Mouse (Mus musculus) lung, embryonic 15.5 days (tissue): ENCODE results near the gene Sik3. TPM values are rescaled to one million over a fixed set of nuclear protein-coding genes. Genes with fewer than 3 reads are reported as not detected.

Experiments
- ATAC-seq: fragments of 200-750 bp; cut with Nextera tagmentation; 2 replicates; pipeline ENCODE4 v1.8.0; 2017; ENCODE audit warnings: moderate number of reproducible peaks, borderline replicate concordance; ENCODE audit not compliant: low FRiP score, low TSS enrichment; ENCODE audit errors: extremely low read depth
- H3K27ac ChIP-seq: fragments of 300-500 bp; sonication (generic); 2 replicates; pipeline ENCODE4 v1.5.1; 2015; ENCODE audit warnings: moderate library complexity, mild to moderate bottlenecking, inconsistent platforms
- H3K27me3 ChIP-seq: fragments of 300-500 bp; sonication (generic); 2 replicates; pipeline ENCODE4 v1.6.1; 2015; ENCODE audit warnings: inconsistent platforms
- H3K36me3 ChIP-seq: fragments of 300-500 bp; sonication (generic); 2 replicates; pipeline ENCODE4 v1.6.1; 2015; ENCODE audit warnings: inconsistent platforms
- H3K4me1 ChIP-seq: fragments of 300-500 bp; sonication (generic); 2 replicates; pipeline ENCODE4 v1.6.1; 2015; ENCODE audit warnings: inconsistent platforms
- H3K4me2 ChIP-seq: fragments of 300-500 bp; sonication (generic); 2 replicates; pipeline ENCODE4 v1.6.1; 2015; ENCODE audit warnings: inconsistent platforms, mild to moderate bottlenecking, moderate library complexity
- H3K4me3 ChIP-seq: fragments of 300-500 bp; sonication (generic); 2 replicates; pipeline ENCODE4 v1.5.1; 2015; ENCODE audit warnings: mild to moderate bottlenecking, inconsistent platforms
- H3K9ac ChIP-seq: fragments of 300-500 bp; sonication (generic); 2 replicates; pipeline ENCODE4 v1.6.1; 2015; ENCODE audit warnings: inconsistent platforms
- H3K9me3 ChIP-seq: fragments of 300-500 bp; sonication (generic); 2 replicates; pipeline ENCODE4 v1.6.1; 2016; ENCODE audit warnings: inconsistent platforms
- WGBS: fragments of 180-500 bp; shearing (Covaris S2); methylation state at CpG from one replicate; pipeline ENCODE4 v1.1.7; 2015; 5-methylcytosine and 5-hydroxymethylcytosine counted together
- polyA plus RNA-seq: library from polyadenylated mRNA; unstranded; fragments of >200 nt; fragmentation: Nextera tagmentation; extraction: Ambion mirVana; gene quantifications from 2 replicates; pipeline ENCODE4 v1.2.1, GENCODE M21; 2015

The Sik3 gene
- polyA plus RNA-seq, 1 experiment from 2014 or later = 12.8 TPM

- ATAC-seq = no peak
- Histone ChIP-seq H3K4me2 (no peak overlapping the region), H3K27me3 (no peaks in the 10 kb centered on the region), H3K4me1 (no peaks in the 10 kb centered on the region), H3K4me3 (no peak overlapping the region), H3K9ac (no peak overlapping the region), H3K36me3 (peaks cover 45% of the 10 kb centered on the region), H3K27ac (no peak overlapping the region), H3K9me3 (no peaks in the 10 kb centered on the region)
- 74% methylated on average over 7 of the region's 7 CpGs for WGBS
Observed at GRCm38 (mm10) chr9:46198936-46199335, 186.3 kb downstream of the Sik3 start.

GRCm38 (mm10) chr9:46199609-46200008, 187.0 kb downstream of the Sik3 start:
- Histone ChIP-seq H3K4me1 (no peaks in the 10 kb centered on the region), H3K4me3 (no peak overlapping the region), H3K9me3 (no peaks in the 10 kb centered on the region), H3K27ac (no peak overlapping the region), H3K27me3 (no peaks in the 10 kb centered on the region), H3K4me2 (no peak overlapping the region), H3K9ac (no peak overlapping the region), H3K36me3 (peaks cover 43% of the 10 kb centered on the region)
- ATAC-seq = no peak
- WGBS = 83% methylated on average over 2 of the region's 2 CpGs

GRCm38 (mm10) chr9:46206834-46207500, 194.3 kb downstream of the Sik3 start:
- no peak for ATAC-seq
- no peaks in the 10 kb centered on the region for H3K27me3 ChIP-seq
- H3K9me3 ChIP-seq = no peaks in the 10 kb centered on the region
- peaks cover 4% of the 10 kb centered on the region; the same call in 1 of the 2 replicates for H3K4me1 ChIP-seq
- no peak overlapping the region for H3K9ac ChIP-seq
- H3K4me2 ChIP-seq = no peak overlapping the region
- H3K4me3 ChIP-seq = no peak overlapping the region
- WGBS = 48% methylated on average over 10 of the region's 10 CpGs
- H3K36me3 ChIP-seq = peaks cover 31% of the 10 kb centered on the region
- no peak overlapping the region for H3K27ac ChIP-seq

- Histone ChIP-seq H3K4me1 (peaks cover 4% of the 10 kb centered on the region; the same call in 1 of the 2 replicates), H3K27me3 (no peaks in the 10 kb centered on the region), H3K9me3 (no peaks in the 10 kb centered on the region), H3K36me3 (peaks cover 32% of the 10 kb centered on the region), H3K27ac (no peak overlapping the region), H3K4me2 (no peak overlapping the region), H3K9ac (no peak overlapping the region), H3K4me3 (no peak overlapping the region)
- 40% methylated on average over 6 of the region's 6 CpGs for WGBS
- no peak for ATAC-seq
Observed at GRCm38 (mm10) chr9:46207501-46207869, 194.9 kb downstream of the Sik3 start.

GRCm38 (mm10) chr9:46208401-46208974, 195.9 kb downstream of the Sik3 start:
- Histone ChIP-seq H3K9me3 (no peaks in the 10 kb centered on the region), H3K4me2 (no peak overlapping the region), H3K27me3 (no peaks in the 10 kb centered on the region), H3K36me3 (peaks cover 31% of the 10 kb centered on the region), H3K27ac (no peak overlapping the region), H3K9ac (no peak overlapping the region), H3K4me1 (peaks cover 4% of the 10 kb centered on the region; the same call in 1 of the 2 replicates), H3K4me3 (no peak overlapping the region)
- WGBS = 86% methylated on average over 13 of the region's 13 CpGs
- ATAC-seq = no peak

GRCm38 (mm10) chr9:46210473-46210872, 197.9 kb downstream of the Sik3 start:
- no peak overlapping the region for H3K27ac ChIP-seq
- no peaks in the 10 kb centered on the region for H3K27me3 ChIP-seq
- H3K4me3 ChIP-seq = no peak overlapping the region
- no peak overlapping the region for H3K4me2 ChIP-seq
- H3K4me1 ChIP-seq = peaks cover 6% of the 10 kb centered on the region; the same call in 1 of the 2 replicates
- ATAC-seq = no peak
- no peaks in the 10 kb centered on the region for H3K9me3 ChIP-seq
- WGBS = 88% methylated on average over 12 of the region's 12 CpGs
- H3K9ac ChIP-seq = no peak overlapping the region
- H3K36me3 ChIP-seq = peaks cover 30% of the 10 kb centered on the region

GRCm38 (mm10) chr9:46214276-46214675, 201.7 kb downstream of the Sik3 start:
- Histone ChIP-seq H3K27me3 (no peaks in the 10 kb centered on the region), H3K4me2 (no peak overlapping the region), H3K4me1 (0 out of 2 replicates have a peak, but pooled peaks cover 2% of the 10 kb centered on the region), H3K27ac (no peak overlapping the region), H3K36me3 (peaks cover 29% of the 10 kb centered on the region), H3K9me3 (no peaks in the 10 kb centered on the region), H3K9ac (no peak overlapping the region), H3K4me3 (no peak overlapping the region)
- ATAC-seq = no peak
- WGBS = 46% methylated on average over 4 of the region's 4 CpGs

GRCm38 (mm10) chr9:46214946-46215337, 202.3 kb downstream of the Sik3 start:
- H3K36me3 ChIP-seq = peaks cover 31% of the 10 kb centered on the region
- no peak overlapping the region for H3K4me2 ChIP-seq
- H3K9me3 ChIP-seq = no peaks in the 10 kb centered on the region
- no peak overlapping the region for H3K27ac ChIP-seq
- 82% methylated on average over 10 of the region's 10 CpGs for WGBS
- H3K9ac ChIP-seq = no peak overlapping the region
- H3K4me1 ChIP-seq = 0 out of 2 replicates have a peak, but pooled peaks cover 2% of the 10 kb centered on the region
- no peak for ATAC-seq
- no peak overlapping the region for H3K4me3 ChIP-seq
- H3K27me3 ChIP-seq = no peaks in the 10 kb centered on the region

- Histone ChIP-seq H3K9me3 (no peaks in the 10 kb centered on the region), H3K36me3 (peaks cover 35% of the 10 kb centered on the region), H3K4me1 (0 out of 2 replicates have a peak, but pooled peaks cover 2% of the 10 kb centered on the region), H3K27me3 (no peaks in the 10 kb centered on the region), H3K4me2 (no peak overlapping the region), H3K9ac (no peak overlapping the region), H3K27ac (no peak overlapping the region), H3K4me3 (no peak overlapping the region)
- 46% methylated on average over 11 of the region's 11 CpGs for WGBS
- ATAC-seq = 0 out of 2 replicates have a peak, but pooled peaks have one; percentile 24
Observed at GRCm38 (mm10) chr9:46215338-46216322, 203.0 kb downstream of the Sik3 start.

GRCm38 (mm10) chr9:46216744-46217470, 204.3 kb downstream of the Sik3 start:
- 79% methylated on average over 13 of the region's 13 CpGs for WGBS
- Histone ChIP-seq H3K9ac (no peak overlapping the region), H3K4me3 (no peak overlapping the region), H3K9me3 (no peaks in the 10 kb centered on the region), H3K27me3 (no peaks in the 10 kb centered on the region), H3K27ac (no peak overlapping the region), H3K4me1 (0 out of 2 replicates have a peak, but pooled peaks cover 2% of the 10 kb centered on the region), H3K36me3 (peaks cover 35% of the 10 kb centered on the region), H3K4me2 (no peak overlapping the region)
- no peak for ATAC-seq

GRCm38 (mm10) chr9:46218176-46218575, 205.6 kb downstream of the Sik3 start:
- H3K4me3 ChIP-seq = no peak overlapping the region
- ATAC-seq = no peak
- 58% methylated on average over 9 of the region's 9 CpGs for WGBS
- 0 out of 2 replicates have a peak, but pooled peaks cover 2% of the 10 kb centered on the region for H3K4me1 ChIP-seq
- H3K36me3 ChIP-seq = peaks cover 36% of the 10 kb centered on the region; the same call in 1 of the 2 replicates
- no peak overlapping the region for H3K4me2 ChIP-seq
- no peaks in the 10 kb centered on the region for H3K9me3 ChIP-seq
- H3K27me3 ChIP-seq = no peaks in the 10 kb centered on the region
- H3K27ac ChIP-seq = no peak overlapping the region
- H3K9ac ChIP-seq = no peak overlapping the region
